Mouse (Mus musculus): ENCODE results near the gene Daw1. TPM values are rescaled to one million over a fixed set of nuclear protein-coding genes. Genes with fewer than 3 reads are reported as not detected.

The Daw1 gene
- total RNA-seq, 2 experiments from 2014 or later: not detected

DNA sequence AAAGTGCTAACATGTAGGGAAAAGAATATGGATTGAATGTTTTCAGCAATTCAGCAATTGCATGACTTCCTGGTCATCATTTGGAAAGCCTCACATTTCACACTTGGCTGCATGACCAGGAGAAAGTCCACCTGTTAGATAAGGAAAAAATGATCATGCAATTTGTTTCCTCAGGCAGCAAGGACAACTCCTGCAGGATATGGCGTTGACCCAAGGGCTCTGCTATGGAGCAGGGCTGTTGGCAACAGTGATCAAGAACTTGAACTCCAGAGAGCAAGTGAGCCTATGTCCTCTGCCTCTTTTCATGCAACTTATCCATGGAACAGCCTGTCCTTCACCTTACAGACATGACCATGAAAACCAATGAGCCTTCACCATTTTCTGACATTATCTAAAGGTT lies 50.4 kb downstream of the Daw1 start:
- no peak for DNase-seq

DNA sequence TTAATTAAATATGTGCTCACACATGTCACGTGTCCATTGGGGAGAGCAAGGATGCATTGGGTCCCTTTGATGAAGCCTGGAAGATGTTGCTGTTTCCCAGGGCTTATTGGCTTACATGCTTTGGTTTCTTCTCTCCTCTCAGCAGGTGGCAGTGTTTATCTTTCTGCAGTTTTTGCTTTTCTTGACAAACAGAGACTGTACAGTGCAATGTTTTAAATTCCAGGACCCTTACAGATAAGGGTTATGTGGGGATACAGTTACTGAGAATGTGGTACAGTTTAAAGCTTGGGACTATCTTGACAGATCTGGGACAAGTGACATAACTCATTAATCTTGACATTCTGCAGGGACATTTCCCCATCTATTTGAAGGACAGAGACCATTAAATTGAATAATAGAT lies 58.7 kb downstream of the Daw1 start:
- no peak for DNase-seq

DNA sequence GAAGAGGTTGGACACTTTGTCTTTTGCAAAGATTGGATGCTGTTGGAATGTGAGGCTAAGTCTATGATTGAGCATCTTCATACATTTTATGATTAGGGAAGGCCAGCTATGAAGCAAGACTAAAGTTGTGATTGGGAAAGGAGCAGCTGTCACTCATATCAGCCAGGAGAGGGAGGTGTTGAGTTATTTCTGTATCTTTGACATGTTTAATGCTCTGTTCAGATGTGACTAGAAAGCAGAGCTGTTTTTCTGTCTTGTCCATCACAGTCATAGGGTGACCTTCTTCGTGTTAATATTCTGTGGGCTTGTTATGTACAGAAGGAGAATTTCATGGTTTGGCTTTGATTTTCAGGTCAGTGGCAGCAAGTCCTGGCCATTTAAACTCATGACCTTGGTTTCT lies 63.5 kb downstream of the Daw1 start:
- no peak for DNase-seq

DNA sequence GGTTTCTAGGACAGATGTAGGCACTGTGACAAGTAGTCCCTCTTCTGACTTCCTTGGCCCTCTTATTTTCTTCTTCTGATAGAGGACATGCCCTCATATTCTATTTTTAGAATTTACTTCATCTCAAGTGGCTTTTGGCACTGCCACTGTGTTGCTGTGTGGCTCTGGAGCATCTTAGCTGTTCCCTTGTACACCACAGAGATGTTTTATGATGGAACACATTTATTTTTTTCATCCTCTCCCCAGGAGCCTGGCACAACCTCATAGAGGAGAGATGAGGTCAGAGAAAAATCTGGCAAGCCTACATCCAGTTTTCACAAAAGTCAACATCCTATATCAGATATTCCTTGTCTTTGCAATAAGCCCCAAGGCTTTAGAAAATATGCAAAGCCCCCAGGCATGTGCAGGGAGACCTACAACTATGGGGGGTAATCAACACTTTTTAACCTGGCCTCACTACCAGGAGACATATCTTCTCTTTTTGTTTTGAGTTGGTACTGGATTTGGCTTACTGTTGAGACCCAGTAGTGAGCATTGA lies 64.9 kb downstream of the Daw1 start:
- DNase-seq: no peak

DNA sequence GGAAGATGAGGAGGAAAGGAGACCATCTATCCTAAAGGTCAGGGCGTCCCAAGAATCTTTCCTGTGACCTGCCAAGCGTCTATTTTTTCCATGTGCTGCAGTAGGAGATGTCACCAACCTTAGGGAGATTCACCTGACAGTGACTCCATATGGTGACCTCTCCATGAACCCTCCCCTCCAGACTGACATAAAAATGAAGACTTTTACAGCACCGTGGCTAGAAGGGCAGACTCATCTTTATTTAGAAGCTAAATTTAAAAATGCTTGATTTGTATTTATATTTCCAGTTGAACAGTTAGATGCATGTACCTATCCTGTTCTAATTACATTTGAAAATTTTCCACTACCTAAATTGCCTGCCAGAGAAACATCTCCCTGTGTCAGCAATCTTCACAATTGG lies 68.4 kb downstream of the Daw1 start:
- no peak for DNase-seq

DNA sequence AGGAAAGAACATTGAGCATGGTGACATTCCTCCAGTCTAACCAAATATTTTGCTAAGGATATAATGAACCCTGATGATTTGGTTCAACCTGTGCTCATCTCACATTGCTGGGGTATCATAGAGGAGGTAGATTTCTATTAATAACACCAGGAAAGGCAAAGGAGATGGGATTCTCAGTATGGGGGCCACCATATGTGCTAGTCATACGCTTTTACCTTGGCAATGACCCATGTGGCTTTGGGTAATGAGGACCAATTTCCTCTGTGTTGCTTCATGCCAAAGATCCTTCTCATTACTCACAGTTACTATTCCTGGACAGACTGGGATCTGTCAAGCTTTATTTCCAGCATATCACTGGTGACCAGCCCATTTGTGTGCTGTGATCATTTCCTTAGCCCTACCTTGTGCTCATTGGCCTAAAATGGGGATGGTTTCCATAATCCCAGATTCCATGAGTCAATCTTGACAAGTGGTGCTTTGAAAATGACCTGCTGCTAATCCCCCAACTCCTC lies 88.7 kb downstream of the Daw1 start:
- no peak for DNase-seq

DNA sequence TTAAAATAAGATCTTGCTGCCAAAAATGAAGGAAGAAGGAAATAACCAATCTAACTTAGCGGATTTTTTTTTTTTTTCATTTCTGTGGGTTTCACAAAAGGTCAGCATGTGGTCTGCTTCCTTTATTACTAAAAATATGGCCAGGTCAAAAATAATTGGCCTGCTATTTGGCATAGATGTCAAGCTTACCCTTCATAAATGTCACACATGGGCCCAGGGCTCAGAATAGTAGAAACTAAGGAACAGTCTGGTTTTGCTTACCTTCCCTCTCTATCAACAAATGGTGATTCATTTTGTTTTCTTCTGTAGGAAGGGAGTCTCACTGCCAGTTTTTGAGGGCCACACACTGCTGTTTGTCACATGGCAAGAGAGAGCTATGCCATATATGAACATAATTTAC lies 92.2 kb downstream of the Daw1 start:
- DNase-seq: no peak

Other genes with a start within 250 kb of the Daw1 start
- gene A030005L19Rik, start 246.4 kb upstream of the Daw1 start, total RNA-seq (2021): under 1 TPM in 1 of 2 experiments, not detected in 1; 0.31 TPM
- gene A030014E15Rik, start 234.8 kb upstream of the Daw1 start, total RNA-seq (2021): not detected
- gene Gm6217, start 228.4 kb upstream of the Daw1 start, total RNA-seq (2021): not detected
- not detected for gene A030003K21Rik, start 216.4 kb upstream of the Daw1 start, total RNA-seq (2021)
- not detected for gene Gm7544, start 203.7 kb upstream of the Daw1 start, total RNA-seq (2021)
- gene Gm47955, start 199.5 kb upstream of the Daw1 start, total RNA-seq (2021): not detected
- not detected for gene Gm47959, start 159.2 kb upstream of the Daw1 start, total RNA-seq (2021)
- gene Slc19a3, start 121.3 kb upstream of the Daw1 start, total RNA-seq (2021): under 1 TPM in 1 of 2 experiments, not detected in 1; 0.16 TPM
- gene Krtap28-10, start 117.3 kb upstream of the Daw1 start, total RNA-seq (2021): not detected
- gene Gm47969, start 114.8 kb upstream of the Daw1 start, total RNA-seq (2021): not detected
- gene A030005K14Rik, start 100.4 kb upstream of the Daw1 start, total RNA-seq (2021): not detected
- gene Krtap28-13, start 98.8 kb upstream of the Daw1 start, total RNA-seq (2021): not detected
- gene Ccl20, start 43.0 kb upstream of the Daw1 start, total RNA-seq (2021): not detected
- gene Sphkap, start 248.4 kb downstream of the Daw1 start, total RNA-seq (2021): 1 to 10 TPM in 1 of 2 experiments, under 1 TPM in 1; 0.68 to 1.0 TPM